Mouse (Mus musculus): ENCODE data around the gene 1700031F05Rik. TPM values are rescaled to one million over a fixed set of nuclear protein-coding genes. Genes with fewer than 3 reads are reported as not detected.
"Not testable (repeated sequence)": the region's sequence is repeated elsewhere in the genome, so short reads cannot be mapped to it uniquely, and the experiment has no call there.

1700031F05Rik gene
- total RNA-seq (2014; rRNA removed) (not detected in 2 replicates), polyA plus RNA-seq (2015; fragmentation: Nextera tagmentation; extraction: Ambion mirVana) (not detected in 2 replicates)

GRCm38 (mm10) chrX:102867871-102868270 lies at the start of gene 1700031F05Rik:
Gene 1700031F05Rik (minus strand): TSS chrX:102867971.
- Histone ChIP-seq H3K4me3 (ENCODE audit: low read depth, low read length) (no peak within 1 kb of the TSS), H3K27me3 (ENCODE audit: insufficient read depth, low read length) (no peaks in the 10 kb centered on the region; the same call in 1 of the 2 replicates), H3K9me3 (ENCODE audit: low read length) (no peaks in the 10 kb centered on the region), H3K4me1 (ENCODE audit: insufficient read depth, low read length) (no peaks in the 10 kb centered on the region), H3K9ac (replicated peaks; ENCODE audit: low read length, poor library complexity, severe bottlenecking) (no peak within 1 kb of the TSS), H3K36me3 (ENCODE audit: insufficient read depth, low read length) (no peaks in the 10 kb centered on the region), H3K27ac (ENCODE audit: low read depth, low read length) (no peak within 1 kb of the TSS), H3K4me2 (ENCODE audit: low read depth, low read length, poor library complexity, severe bottlenecking) (no peak within 1 kb of the TSS)
- 89% methylated on average over 6 of the region's 6 CpGs for WGBS
- ATAC-seq (ENCODE audit: low FRiP score) (no peak), DNase-seq (ENCODE audit: low spot score) (no peak)
- no peak for TF ChIP-seq CTCF (IDR thresholded peaks at IDR 0.05)

DNA sequence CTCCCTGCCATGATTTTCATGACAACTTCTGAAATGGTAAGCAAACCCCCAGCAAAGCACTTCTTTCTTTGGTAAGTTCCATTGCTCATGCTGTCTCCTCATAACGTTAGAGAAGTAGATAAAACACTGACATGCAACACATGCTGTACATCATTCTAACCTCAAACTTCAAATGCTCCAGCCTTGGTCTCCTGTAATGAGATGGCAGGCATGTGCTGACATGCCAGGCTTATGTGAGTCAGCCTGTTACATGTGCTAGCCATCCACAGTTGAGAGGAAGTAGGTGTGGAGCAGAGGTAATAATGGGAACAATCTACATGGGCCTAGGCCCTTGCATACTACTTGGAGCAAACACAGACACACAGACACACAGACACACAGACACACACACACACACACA lies 47.1 kb upstream of the 1700031F05Rik start:
- H3K4me1 ChIP-seq (ENCODE audit: insufficient read depth, low read length); H3K27me3 ChIP-seq (ENCODE audit: insufficient read depth, low read length); H3K4me3 ChIP-seq (ENCODE audit: low read depth, low read length); H3K4me2 ChIP-seq (ENCODE audit: low read depth, low read length, poor library complexity, severe bottlenecking); H3K27ac ChIP-seq (ENCODE audit: low read depth, low read length); H3K9ac ChIP-seq (replicated peaks; ENCODE audit: low read length, poor library complexity, severe bottlenecking); H3K9me3 ChIP-seq (ENCODE audit: low read length); H3K36me3 ChIP-seq (ENCODE audit: insufficient read depth, low read length); DNase-seq (ENCODE audit: low spot score); ATAC-seq (ENCODE audit: low FRiP score): not testable (repeated sequence)
- 83% methylated on average over 1 of the region's 1 CpGs for WGBS

- H3K4me2 ChIP-seq (ENCODE audit: low read depth, low read length, poor library complexity, severe bottlenecking); H3K27me3 ChIP-seq (ENCODE audit: insufficient read depth, low read length); H3K9me3 ChIP-seq (ENCODE audit: low read length); H3K4me3 ChIP-seq (ENCODE audit: low read depth, low read length); H3K27ac ChIP-seq (ENCODE audit: low read depth, low read length); H3K36me3 ChIP-seq (ENCODE audit: insufficient read depth, low read length); ATAC-seq (ENCODE audit: low FRiP score); H3K4me1 ChIP-seq (ENCODE audit: insufficient read depth, low read length); H3K9ac ChIP-seq (replicated peaks; ENCODE audit: low read length, poor library complexity, severe bottlenecking); DNase-seq (ENCODE audit: low spot score): not testable (repeated sequence)
- 68% methylated on average over 6 of the region's 9 CpGs for WGBS
Observed at GRCm38 (mm10) chrX:102908587-102908986, 40.8 kb upstream of the 1700031F05Rik start, which contains the start of the genes Dmrtc1a and 1700011M02Rik. Gene Dmrtc1a (minus strand): TSS chrX:102908687. Gene 1700011M02Rik (plus strand): TSS chrX:102908905.

DNA sequence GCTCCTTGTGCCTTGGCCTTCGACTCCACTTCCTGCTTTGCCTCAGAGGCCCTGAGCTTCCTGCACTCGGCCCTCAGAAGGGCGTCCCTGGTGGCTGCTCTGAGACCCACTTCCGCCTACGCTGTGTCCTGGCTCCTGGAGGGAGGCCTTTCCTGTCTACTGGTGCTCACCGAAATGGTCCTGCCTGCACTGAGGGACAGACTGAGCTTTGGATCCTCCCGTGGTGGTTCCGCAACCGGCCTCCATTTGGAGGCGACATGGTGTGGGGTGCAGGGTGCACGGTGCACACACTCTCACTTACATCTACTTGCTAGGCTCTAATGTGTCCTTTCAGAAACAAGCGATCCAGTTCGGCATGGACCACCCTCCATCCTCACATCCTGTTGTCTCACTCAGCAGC lies 13.3 kb downstream of the 1700031F05Rik start, which contains the start of gene Dmrtc1c2:
Dmrtc1c2 (minus strand) TSS at position 101 of the 400 bp plus-strand sequence.
- H3K27ac ChIP-seq (ENCODE audit: low read depth, low read length); H3K27me3 ChIP-seq (ENCODE audit: insufficient read depth, low read length); H3K4me1 ChIP-seq (ENCODE audit: insufficient read depth, low read length); H3K9me3 ChIP-seq (ENCODE audit: low read length); DNase-seq (ENCODE audit: low spot score); H3K4me3 ChIP-seq (ENCODE audit: low read depth, low read length); H3K4me2 ChIP-seq (ENCODE audit: low read depth, low read length, poor library complexity, severe bottlenecking); H3K9ac ChIP-seq (replicated peaks; ENCODE audit: low read length, poor library complexity, severe bottlenecking); ATAC-seq (ENCODE audit: low FRiP score); H3K36me3 ChIP-seq (ENCODE audit: insufficient read depth, low read length): not testable (repeated sequence)
- WGBS = 100% methylated on average over 1 of the region's 13 CpGs

- Histone ChIP-seq H3K4me1 (ENCODE audit: insufficient read depth, low read length) (no peaks in the 10 kb centered on the region), H3K4me2 (ENCODE audit: low read depth, low read length, poor library complexity, severe bottlenecking) (no peak overlapping the region), H3K9ac (replicated peaks; ENCODE audit: low read length, poor library complexity, severe bottlenecking) (no peak overlapping the region), H3K27ac (ENCODE audit: low read depth, low read length) (no peak overlapping the region), H3K9me3 (ENCODE audit: low read length) (no peaks in the 10 kb centered on the region), H3K27me3 (ENCODE audit: insufficient read depth, low read length) (0 out of 2 replicates have a peak, but pooled peaks cover 3% of the 10 kb centered on the region), H3K36me3 (ENCODE audit: insufficient read depth, low read length) (no peaks in the 10 kb centered on the region), H3K4me3 (ENCODE audit: low read depth, low read length) (no peak overlapping the region)
- no peak for TF ChIP-seq CTCF (IDR thresholded peaks at IDR 0.05)
- DNase-seq (ENCODE audit: low spot score) (no peak), ATAC-seq (ENCODE audit: low FRiP score) (no peak)
- WGBS = 64% methylated on average over 4 of the region's 4 CpGs
Observed at GRCm38 (mm10) chrX:102812311-102812710, 55.5 kb downstream of the 1700031F05Rik start.

Other genes with a start within 250 kb of the 1700031F05Rik start
- 8.7 and 15.8 TPM in 2 replicates for gene Phka1, start 223.7 kb downstream of the 1700031F05Rik start, total RNA-seq (2014; rRNA removed)
- 6.6 and 6.8 TPM in 2 replicates for gene Phka1, start 223.7 kb downstream of the 1700031F05Rik start, polyA plus RNA-seq (2015; fragmentation: Nextera tagmentation; extraction: Ambion mirVana)
- gene Gm3880, start 181.0 kb downstream of the 1700031F05Rik start, total RNA-seq (2014; rRNA removed) = not detected in 2 replicates
- gene Gm3880, start 181.0 kb downstream of the 1700031F05Rik start, polyA plus RNA-seq (2015; fragmentation: Nextera tagmentation; extraction: Ambion mirVana) = not detected in 2 replicates
- not detected in 2 replicates for gene Gm9112, start 160.3 kb downstream of the 1700031F05Rik start, total RNA-seq (2014; rRNA removed)
- not detected in 2 replicates for gene Gm9112, start 160.3 kb downstream of the 1700031F05Rik start, polyA plus RNA-seq (2015; fragmentation: Nextera tagmentation; extraction: Ambion mirVana)
- gene Dmrtc1b, start 160.1 kb downstream of the 1700031F05Rik start, total RNA-seq (2014; rRNA removed) = not detected in 2 replicates
- not detected in 2 replicates for gene Dmrtc1b, start 160.1 kb downstream of the 1700031F05Rik start, polyA plus RNA-seq (2015; fragmentation: Nextera tagmentation; extraction: Ambion mirVana)
- gene Dmrtc1c1, start 65.0 kb downstream of the 1700031F05Rik start, total RNA-seq (2014; rRNA removed) = not detected in 2 replicates
- not detected in 2 replicates for gene Dmrtc1c1, start 65.0 kb downstream of the 1700031F05Rik start, polyA plus RNA-seq (2015; fragmentation: Nextera tagmentation; extraction: Ambion mirVana)
- not detected in 2 replicates for gene Dmrtc1c2, start 13.4 kb downstream of the 1700031F05Rik start, total RNA-seq (2014; rRNA removed)
- gene Dmrtc1c2, start 13.4 kb downstream of the 1700031F05Rik start, polyA plus RNA-seq (2015; fragmentation: Nextera tagmentation; extraction: Ambion mirVana) = not detected in 2 replicates
- 0.88 and 2.4 TPM in 2 replicates for gene Dmrtc1a, start 40.7 kb upstream of the 1700031F05Rik start, total RNA-seq (2014; rRNA removed)
- gene Dmrtc1a, start 40.7 kb upstream of the 1700031F05Rik start, polyA plus RNA-seq (2015; fragmentation: Nextera tagmentation; extraction: Ambion mirVana) = 4.7 and 6.0 TPM in 2 replicates
- gene 1700011M02Rik, start 40.9 kb upstream of the 1700031F05Rik start, total RNA-seq (2014; rRNA removed) = not detected in 2 replicates
- gene 1700011M02Rik, start 40.9 kb upstream of the 1700031F05Rik start, polyA plus RNA-seq (2015; fragmentation: Nextera tagmentation; extraction: Ambion mirVana) = not detected in 2 replicates
- not detected in 2 replicates for gene 1700018G05Rik, start 60.4 kb upstream of the 1700031F05Rik start, total RNA-seq (2014; rRNA removed)
- not detected in 2 replicates for gene 1700018G05Rik, start 60.4 kb upstream of the 1700031F05Rik start, polyA plus RNA-seq (2015; fragmentation: Nextera tagmentation; extraction: Ambion mirVana)

Measured in midbrain, postnatal 0 days (tissue).